Mouse (Mus musculus): ENCODE results near the gene Olfr463. TPM values are rescaled to one million over a fixed set of nuclear protein-coding genes. Genes with fewer than 3 reads are reported as not detected.

Olfr463 gene
- polyA plus RNA-seq, 1 experiment from 2014 or later = not detected

Other genes starting within 250 kb of the Olfr463 start
- 4.8 and 5.8 TPM in 2 replicates for gene Rnf43, start 234.7 kb downstream of the Olfr463 start, polyA plus RNA-seq (2015; fragmentation: Nextera tagmentation; extraction: Ambion mirVana)
- gene Supt4a, start 159.8 kb downstream of the Olfr463 start, polyA plus RNA-seq (2015; fragmentation: Nextera tagmentation; extraction: Ambion mirVana) = 180 and 196 TPM in 2 replicates
- 1.7 and 2.7 TPM in 2 replicates for gene Tspoap1, start 136.8 kb downstream of the Olfr463 start, polyA plus RNA-seq (2015; fragmentation: Nextera tagmentation; extraction: Ambion mirVana)
- gene Mpo, start 103.8 kb downstream of the Olfr463 start, polyA plus RNA-seq (2015; fragmentation: Nextera tagmentation; extraction: Ambion mirVana) = 420 and 425 TPM in 2 replicates
- not detected in 2 replicates for gene Lpo, start 69.1 kb downstream of the Olfr463 start, polyA plus RNA-seq (2015; fragmentation: Nextera tagmentation; extraction: Ambion mirVana)
- 1.2 and 1.6 TPM in 2 replicates for gene Mks1, start 44.2 kb downstream of the Olfr463 start, polyA plus RNA-seq (2015; fragmentation: Nextera tagmentation; extraction: Ambion mirVana)
- gene Epx, start 21.9 kb downstream of the Olfr463 start, polyA plus RNA-seq (2015; fragmentation: Nextera tagmentation; extraction: Ambion mirVana) = 3.1 and 3.6 TPM in 2 replicates
- not detected in 2 replicates for gene Olfr462, start 5.1 kb downstream of the Olfr463 start, polyA plus RNA-seq (2015; fragmentation: Nextera tagmentation; extraction: Ambion mirVana)
- gene Olfr464, start 23.6 kb upstream of the Olfr463 start, polyA plus RNA-seq (2015; fragmentation: Nextera tagmentation; extraction: Ambion mirVana) = not detected in 2 replicates
- gene Dynll2, start 90.1 kb upstream of the Olfr463 start, polyA plus RNA-seq (2015; fragmentation: Nextera tagmentation; extraction: Ambion mirVana) = 5.3 and 6.0 TPM in 2 replicates
- 101 and 102 TPM in 2 replicates for gene Srsf1, start 150.0 kb upstream of the Olfr463 start, polyA plus RNA-seq (2015; fragmentation: Nextera tagmentation; extraction: Ambion mirVana)
- gene Vezf1, start 170.9 kb upstream of the Olfr463 start, polyA plus RNA-seq (2015; fragmentation: Nextera tagmentation; extraction: Ambion mirVana) = 7.3 and 7.7 TPM in 2 replicates
- gene Cuedc1, start 200.7 kb upstream of the Olfr463 start, polyA plus RNA-seq (2015; fragmentation: Nextera tagmentation; extraction: Ambion mirVana) = 0.33 and 0.57 TPM in 2 replicates

All from liver, embryonic 16.5 days (tissue).